Mouse (Mus musculus) midbrain, embryonic 16.5 days (tissue): Measurements from ENCODE around the gene Atp6v1c2. TPM values are rescaled to one million over a fixed set of nuclear protein-coding genes. Genes with fewer than 3 reads are reported as not detected.

Experiments
- ATAC-seq: fragments of 200-750 bp; cut with Nextera tagmentation; 2 replicates; pipeline ENCODE4 v1.8.0; 2017; ENCODE audit warnings: moderate TSS enrichment
- H3K27ac ChIP-seq: fragments of 300-500 bp; sonication (generic); 2 replicates; pipeline ENCODE4 v1.5.1; 2014; ENCODE audit warnings: mild to moderate bottlenecking, low read length, mixed read lengths
- H3K27me3 ChIP-seq: fragments of 300-500 bp; sonication (generic); 2 replicates; pipeline ENCODE4 v1.6.1; 2014; ENCODE audit warnings: low read depth, low read length, mixed read lengths; ENCODE audit not compliant: control insufficient read depth, insufficient read depth
- H3K36me3 ChIP-seq: fragments of 300-500 bp; sonication (generic); 2 replicates; pipeline ENCODE4 v1.6.1; 2014; ENCODE audit warnings: mild to moderate bottlenecking, low read length, moderate library complexity, mixed read lengths; ENCODE audit not compliant: control insufficient read depth, insufficient read depth
- H3K4me1 ChIP-seq: fragments of 300-500 bp; sonication (generic); 2 replicates; pipeline ENCODE4 v1.6.1; 2014; ENCODE audit warnings: mild to moderate bottlenecking, low read length, mixed read lengths; ENCODE audit not compliant: control insufficient read depth, insufficient read depth
- H3K4me2 ChIP-seq: fragments of 300-500 bp; sonication (generic); 2 replicates; pipeline ENCODE4 v1.6.1; 2014; ENCODE audit warnings: mild to moderate bottlenecking, low read length, mixed read lengths
- H3K4me3 ChIP-seq: fragments of 300-500 bp; sonication (generic); 2 replicates; pipeline ENCODE4 v1.5.1; 2014; ENCODE audit warnings: low read depth, mild to moderate bottlenecking, low read length, moderate library complexity, mixed read lengths
- H3K9ac ChIP-seq: fragments of 300-500 bp; sonication (generic); 2 replicates; pipeline ENCODE4 v1.6.1; 2014; ENCODE audit warnings: low read depth, low read length, mixed read lengths
- H3K9me3 ChIP-seq: fragments of 300-500 bp; sonication (generic); replicated peaks from 2 replicates; pipeline ENCODE4 v1.6.1; 2014; ENCODE audit warnings: mild to moderate bottlenecking, low read length, mixed read lengths; ENCODE audit not compliant: control insufficient read depth, poor library complexity, severe bottlenecking
- WGBS: fragments of 180-500 bp; shearing (Covaris S2); extraction: QIAGEN DNeasy Blood & Tissue Kit; methylation state at CpG from one replicate; pipeline ENCODE4 v1.1.7; 2014; 5-methylcytosine and 5-hydroxymethylcytosine counted together
- polyA plus RNA-seq: library from polyadenylated mRNA; unstranded; fragments of >200 nt; fragmentation: Nextera tagmentation; extraction: Ambion mirVana; gene quantifications from 2 replicates; pipeline ENCODE4 v1.2.1, GENCODE M21; 2015

Atp6v1c2 gene
- polyA plus RNA-seq, 1 experiment from 2014 or later, result 0.99 TPM

DNA sequence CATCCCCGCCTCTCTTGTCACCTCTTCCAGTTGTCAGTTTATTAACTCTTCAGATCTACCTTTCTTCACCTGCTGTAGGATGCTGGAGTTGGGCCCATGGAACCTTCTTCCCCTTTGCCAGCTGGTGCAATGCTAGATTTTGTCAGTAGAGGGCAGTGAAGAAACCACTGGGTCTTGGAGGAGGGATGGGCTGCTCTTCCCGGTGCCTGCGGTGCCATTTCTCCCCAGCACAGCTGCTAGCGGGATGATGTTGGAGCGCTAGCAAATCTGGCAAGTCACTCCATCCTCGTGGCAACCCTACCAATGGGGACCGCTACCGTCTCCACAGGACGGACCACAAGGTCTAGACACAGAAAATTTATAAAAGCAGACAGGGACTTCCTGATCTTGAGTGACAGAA lies 76.1 kb downstream of the Atp6v1c2 start:
- H3K4me3 ChIP-seq, result peak overlapping the region; percentile 24
- peaks cover 4% of the 10 kb centered on the region; the same call in 1 of the 2 replicates for H3K4me1 ChIP-seq
- H3K9me3 ChIP-seq, result no peaks in the 10 kb centered on the region
- 19% methylated on average over 9 of the region's 9 CpGs for WGBS
- no peaks in the 10 kb centered on the region; the same call in 1 of the 2 replicates for H3K27me3 ChIP-seq
- peak overlapping the region; percentile 42; the same call in 1 of the 2 replicates for H3K9ac ChIP-seq
- peak; percentile 61 for ATAC-seq
- no peaks in the 10 kb centered on the region for H3K36me3 ChIP-seq
- H3K4me2 ChIP-seq, result peak overlapping the region; percentile 58
- H3K27ac ChIP-seq, result no peak overlapping the region; the same call in 1 of the 2 replicates

DNA sequence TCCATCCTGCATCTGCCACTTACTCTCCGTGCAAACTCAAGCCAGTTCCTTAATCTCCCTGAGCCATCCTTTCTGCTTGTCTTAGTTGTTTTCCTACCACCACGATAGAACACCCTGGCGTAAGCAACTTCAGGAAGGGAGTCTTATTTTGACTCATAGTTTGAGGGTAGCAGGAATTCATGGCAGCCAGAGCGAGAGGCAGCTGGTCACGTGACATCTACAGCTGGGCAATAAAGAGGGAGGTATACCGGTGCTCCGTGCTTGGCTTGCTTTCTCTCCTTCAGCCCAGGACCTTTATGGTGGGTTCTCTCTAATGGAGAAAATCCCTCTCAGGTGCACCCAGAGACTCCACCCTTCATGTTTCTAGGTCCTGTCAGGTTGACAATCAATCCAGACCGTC lies 78.2 kb downstream of the Atp6v1c2 start:
- H3K36me3 ChIP-seq, result no peaks in the 10 kb centered on the region
- ATAC-seq, result no peak
- WGBS, result 82% methylated on average over 8 of the region's 8 CpGs
- no peaks in the 10 kb centered on the region; the same call in 1 of the 2 replicates for H3K27me3 ChIP-seq
- no peak overlapping the region for H3K4me3 ChIP-seq
- no peak overlapping the region for H3K9ac ChIP-seq
- peaks cover 4% of the 10 kb centered on the region; the same call in 1 of the 2 replicates for H3K4me1 ChIP-seq
- H3K4me2 ChIP-seq, result no peak overlapping the region
- no peaks in the 10 kb centered on the region for H3K9me3 ChIP-seq
- H3K27ac ChIP-seq, result no peak overlapping the region

DNA sequence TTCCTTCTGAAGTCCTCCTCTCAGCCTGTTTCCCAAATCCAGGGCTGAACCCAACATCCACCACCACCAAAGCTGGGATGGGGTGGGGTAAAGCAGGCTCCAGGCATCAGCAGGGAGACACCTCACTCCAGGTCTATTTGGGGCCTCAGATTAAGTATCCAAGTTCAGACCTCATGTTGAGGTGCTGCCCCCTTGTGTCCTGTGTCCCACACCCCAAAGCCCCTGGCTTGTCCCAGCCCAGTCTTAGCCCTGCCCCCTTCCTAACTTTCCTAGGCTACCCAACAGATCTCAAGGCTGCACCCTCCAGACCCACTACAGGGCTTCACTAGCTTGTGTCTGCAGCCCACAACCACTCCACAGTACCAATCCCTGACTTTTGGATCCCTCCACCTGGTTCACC lies 87.1 kb downstream of the Atp6v1c2 start:
- no peaks in the 10 kb centered on the region for H3K36me3 ChIP-seq
- no peak for ATAC-seq

DNA sequence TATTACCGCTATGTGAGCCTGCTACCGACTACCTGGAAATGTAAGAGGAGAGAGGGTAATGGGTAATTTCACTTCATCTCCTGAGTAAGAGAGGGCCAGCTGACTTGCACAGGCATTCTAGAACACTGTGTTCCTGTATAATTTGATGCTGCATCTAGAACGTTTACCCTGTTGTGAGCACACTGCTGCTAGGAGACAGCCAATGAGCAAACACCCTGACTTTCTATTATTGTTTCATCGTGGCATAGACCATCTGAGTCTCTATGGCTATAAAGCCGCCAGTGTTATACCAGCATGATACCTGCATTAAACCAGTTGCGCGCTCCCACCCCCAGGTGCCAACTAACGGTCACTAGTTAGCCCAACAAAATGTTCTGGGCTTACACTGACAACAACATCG lies 87.5 kb downstream of the Atp6v1c2 start:
- Histone ChIP-seq H3K27ac (no peak overlapping the region), H3K27me3 (no peaks in the 10 kb centered on the region), H3K36me3 (no peaks in the 10 kb centered on the region), H3K4me3 (no peak overlapping the region), H3K4me2 (no peak overlapping the region), H3K9me3 (no peaks in the 10 kb centered on the region), H3K9ac (no peak overlapping the region), H3K4me1 (no peaks in the 10 kb centered on the region)
- WGBS, result 91% methylated on average over 9 of the region's 9 CpGs
- no peak for ATAC-seq

More for the DNA sequence above, 87.1 kb downstream of the Atp6v1c2 start:
- Histone ChIP-seq H3K4me1 (no peaks in the 10 kb centered on the region), H3K27me3 (no peaks in the 10 kb centered on the region), H3K9me3 (no peaks in the 10 kb centered on the region), H3K9ac (no peak overlapping the region), H3K27ac (no peak overlapping the region), H3K4me3 (no peak overlapping the region), H3K4me2 (no peak overlapping the region)

DNA sequence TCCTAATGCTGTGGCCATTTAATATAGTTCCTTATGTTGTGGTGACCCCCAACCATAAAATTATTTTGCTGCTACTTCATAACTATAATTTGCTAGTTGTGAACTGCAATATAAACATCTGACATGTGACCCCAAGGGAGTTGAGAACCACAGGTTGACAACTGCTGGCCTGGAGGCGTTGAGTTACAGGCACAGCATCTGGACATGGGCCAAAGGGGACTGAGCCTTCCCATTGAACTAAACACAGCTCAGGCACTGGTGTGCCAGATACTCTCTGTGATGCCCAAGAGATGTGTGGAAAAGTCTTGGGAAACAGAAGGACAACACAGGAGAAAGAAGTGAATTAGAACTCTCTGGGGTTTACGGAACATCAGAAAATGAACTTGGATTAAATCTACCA lies 88.1 kb downstream of the Atp6v1c2 start:
- WGBS, result 80% methylated on average over 2 of the region's 2 CpGs
- no peak overlapping the region for H3K27ac ChIP-seq
- no peak overlapping the region for H3K9ac ChIP-seq
- no peak for ATAC-seq
- no peaks in the 10 kb centered on the region for H3K36me3 ChIP-seq
- H3K4me1 ChIP-seq, result peaks cover under 1% of the 10 kb centered on the region
- H3K4me2 ChIP-seq, result no peak overlapping the region
- no peaks in the 10 kb centered on the region for H3K27me3 ChIP-seq
- H3K4me3 ChIP-seq, result no peak overlapping the region
- no peaks in the 10 kb centered on the region for H3K9me3 ChIP-seq

DNA sequence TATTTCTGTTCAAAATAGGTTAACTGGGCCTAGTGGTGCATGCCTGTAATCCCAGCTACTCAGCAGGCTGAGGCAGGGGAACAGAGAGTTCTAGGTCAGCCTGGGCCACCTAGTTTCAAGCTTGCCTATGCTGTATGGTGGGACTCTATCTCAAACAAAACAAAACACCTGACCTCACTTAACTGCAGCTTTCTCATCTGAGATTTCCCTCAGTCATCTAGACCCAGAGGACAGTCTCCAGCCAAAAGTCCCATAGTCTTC lies 89.8 kb downstream of the Atp6v1c2 start:
- Histone ChIP-seq H3K36me3 (no peaks in the 10 kb centered on the region), H3K4me1 (peaks cover 7% of the 10 kb centered on the region)
- ATAC-seq, result no peak

DNA sequence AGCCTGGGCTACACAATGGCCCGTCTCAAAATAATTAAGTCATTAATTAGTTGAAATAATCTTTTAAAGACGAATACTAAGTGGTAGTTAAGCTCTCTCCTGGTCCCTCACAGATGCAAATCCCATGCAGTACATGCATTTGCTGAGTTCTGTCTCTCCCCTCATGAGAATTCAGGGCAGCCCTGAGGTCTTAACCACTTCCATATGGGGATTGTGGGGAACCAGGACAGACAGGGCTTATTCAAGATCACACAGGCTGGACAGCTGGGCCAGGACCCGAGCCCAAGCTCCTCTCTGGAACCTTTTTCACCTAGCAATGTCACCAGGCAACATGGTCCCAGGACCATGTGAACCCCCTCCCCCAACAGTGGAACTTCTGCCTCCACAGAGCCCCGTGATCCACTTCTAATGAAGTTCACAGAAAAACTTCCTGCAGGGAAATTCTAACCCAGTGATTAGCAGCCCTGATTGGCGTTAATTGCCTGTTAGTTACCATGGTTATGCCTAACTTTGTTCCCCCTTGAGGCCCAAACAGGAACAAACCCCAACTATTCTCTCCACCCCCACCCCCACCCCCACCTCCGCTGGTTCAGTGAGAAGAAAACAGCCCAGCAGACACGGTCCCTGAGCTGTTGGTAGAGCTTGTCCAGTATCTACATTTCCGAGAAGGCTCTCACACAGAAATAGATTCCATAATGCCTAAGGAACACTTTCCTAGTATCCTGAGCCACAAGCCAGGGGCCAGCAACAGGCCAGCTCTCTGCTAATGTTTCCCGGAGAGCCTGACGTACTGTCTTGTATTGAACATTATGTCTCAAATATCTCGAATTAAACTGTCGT lies 90.4 kb downstream of the Atp6v1c2 start:
- H3K4me2 ChIP-seq, result no peak overlapping the region
- no peaks in the 10 kb centered on the region for H3K27me3 ChIP-seq
- no peaks in the 10 kb centered on the region for H3K36me3 ChIP-seq
- no peak for ATAC-seq
- 58% methylated on average over 12 of the region's 12 CpGs for WGBS
- no peak overlapping the region for H3K27ac ChIP-seq
- H3K9ac ChIP-seq, result no peak overlapping the region
- H3K4me1 ChIP-seq, result peaks cover 7% of the 10 kb centered on the region
- no peak overlapping the region for H3K4me3 ChIP-seq
- H3K9me3 ChIP-seq, result no peaks in the 10 kb centered on the region

More for the DNA sequence above, 89.8 kb downstream of the Atp6v1c2 start:
- Histone ChIP-seq H3K27ac (no peak overlapping the region), H3K4me3 (no peak overlapping the region), H3K9ac (no peak overlapping the region), H3K4me2 (no peak overlapping the region), H3K9me3 (no peaks in the 10 kb centered on the region), H3K27me3 (no peaks in the 10 kb centered on the region)

DNA sequence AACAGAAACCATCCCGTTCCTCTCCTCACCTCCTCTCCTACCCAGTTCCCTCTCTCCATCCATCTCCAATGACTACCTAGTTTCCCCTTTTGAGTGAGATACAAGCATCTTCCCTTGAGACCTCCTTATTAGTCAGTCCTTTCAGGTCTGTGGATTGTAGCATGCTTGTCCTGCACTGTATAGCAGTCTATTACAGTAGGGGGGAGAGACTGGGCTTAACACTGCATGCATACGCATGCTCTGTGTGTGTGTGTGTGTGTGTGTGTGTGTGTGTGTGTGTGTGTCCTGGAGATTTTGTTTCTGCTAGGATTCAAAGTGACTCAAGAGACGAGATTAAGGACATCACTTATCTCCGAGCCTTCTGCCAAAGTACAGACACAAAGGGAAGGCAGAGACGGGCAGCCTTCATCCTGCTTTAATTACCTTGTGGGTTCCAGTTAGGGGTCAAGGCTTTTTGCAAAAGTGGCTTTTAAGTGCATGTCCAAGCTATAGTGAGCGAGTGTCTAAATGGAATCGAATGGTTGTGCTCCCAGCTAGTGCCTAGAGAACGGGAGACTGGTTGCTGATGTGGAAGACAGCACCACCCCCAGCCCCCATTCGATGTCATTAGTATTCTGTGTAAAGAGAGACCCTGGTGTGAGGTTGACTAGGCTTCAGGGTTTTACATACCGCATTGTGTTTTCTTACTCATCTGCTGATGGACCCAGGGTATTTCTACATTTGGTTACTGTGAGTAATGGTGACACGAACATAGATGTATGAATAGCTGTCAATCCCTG lies 93.4 kb downstream of the Atp6v1c2 start:
- H3K27ac ChIP-seq, result peak overlapping the region; percentile 28; the same call in 1 of the 2 replicates
- no peak overlapping the region for H3K4me3 ChIP-seq
- H3K27me3 ChIP-seq, result no peaks in the 10 kb centered on the region
- ATAC-seq, result peak; percentile 86
- no peaks in the 10 kb centered on the region for H3K36me3 ChIP-seq
- H3K9me3 ChIP-seq, result no peaks in the 10 kb centered on the region
- no peak overlapping the region for H3K9ac ChIP-seq
- WGBS, result 23% methylated on average over 11 of the region's 11 CpGs
- peaks cover 7% of the 10 kb centered on the region for H3K4me1 ChIP-seq
- no peak overlapping the region; the same call in 1 of the 2 replicates for H3K4me2 ChIP-seq
